Mouse (Mus musculus) hindbrain, embryonic 10.5 days (tissue): ENCODE measurements around the gene Zcchc17. TPM values are rescaled to one million over a fixed set of nuclear protein-coding genes. Genes with fewer than 3 reads are reported as not detected.

Source experiments
- DNase-seq: peaks from one replicate; pipeline ENCODE4 v3.0.0-alpha.2; 2017; ENCODE audit warnings: low spot score
- H3K27ac ChIP-seq: fragments of 300-500 bp; sonication (generic); 2 replicates; pipeline ENCODE4 v1.5.1; 2016; ENCODE audit warnings: mild to moderate bottlenecking, moderate library complexity
- H3K27me3 ChIP-seq: fragments of 300-500 bp; sonication (generic); 2 replicates; pipeline ENCODE4 v1.6.1; 2016; ENCODE audit warnings: mild to moderate bottlenecking; ENCODE audit not compliant: poor library complexity, insufficient read depth, severe bottlenecking
- H3K36me3 ChIP-seq: fragments of 300-500 bp; sonication (generic); 2 replicates; pipeline ENCODE4 v1.6.1; 2016; ENCODE audit warnings: mild to moderate bottlenecking, moderate library complexity
- H3K4me1 ChIP-seq: fragments of 300-500 bp; sonication (generic); replicated peaks from 2 replicates; pipeline ENCODE4 v1.6.1; 2016; ENCODE audit warnings: mild to moderate bottlenecking
- H3K4me3 ChIP-seq: fragments of 300-500 bp; sonication (generic); 2 replicates; pipeline ENCODE4 v1.5.1; 2016; ENCODE audit warnings: mild to moderate bottlenecking, moderate library complexity
- H3K9me3 ChIP-seq: fragments of 300-500 bp; sonication (generic); 2 replicates; pipeline ENCODE4 v1.6.1; 2016; ENCODE audit warnings: mild to moderate bottlenecking, moderate library complexity
- WGBS: fragments of 180-500 bp; shearing (Covaris S2); methylation state at CpG from one replicate; pipeline ENCODE4 v1.1.7; 2016; 5-methylcytosine and 5-hydroxymethylcytosine counted together
- polyA plus RNA-seq: library from polyadenylated mRNA; unstranded; fragments of >200 nt; fragmentation: Nextera tagmentation; extraction: Ambion mirVana; gene quantifications from 2 replicates; pipeline ENCODE4 v1.2.1, GENCODE M21; 2016

Zcchc17 gene
- polyA plus RNA-seq, 1 experiment from 2014 or later: 70.8 TPM

GRCm38 (mm10) chr4:130274346-130275015 is 85.3 kb downstream of the Zcchc17 start:
- H3K27me3 ChIP-seq: peaks cover 65% of the 10 kb centered on the region
- H3K36me3 ChIP-seq: peaks cover 4% of the 10 kb centered on the region; the same call in 1 of the 2 replicates
- H3K4me1 ChIP-seq: peaks cover 46% of the 10 kb centered on the region
- peak overlapping the region; percentile 96 for H3K27ac ChIP-seq
- no peaks in the 10 kb centered on the region for H3K9me3 ChIP-seq
- H3K4me3 ChIP-seq: peak overlapping the region; percentile 70
- peak; percentile 83 for DNase-seq
- 0% methylated on average over 29 of the region's 29 CpGs for WGBS

- WGBS: 8% methylated on average over 12 of the region's 12 CpGs
- Histone ChIP-seq H3K4me3 (peak overlapping the region; percentile 70), H3K9me3 (no peaks in the 10 kb centered on the region), H3K27me3 (peaks cover 65% of the 10 kb centered on the region), H3K4me1 (peaks cover 46% of the 10 kb centered on the region), H3K27ac (peak overlapping the region; percentile 96), H3K36me3 (peaks cover 4% of the 10 kb centered on the region; the same call in 1 of the 2 replicates)
- DNase-seq: no peak
These were observed 85.9 kb downstream of the Zcchc17 start for GRCm38 (mm10) chr4:130273698-130274345.

- Histone ChIP-seq H3K4me3 (no peak overlapping the region), H3K27me3 (peaks cover 41% of the 10 kb centered on the region), H3K36me3 (peaks cover 4% of the 10 kb centered on the region; the same call in 1 of the 2 replicates), H3K4me1 (peaks cover 54% of the 10 kb centered on the region), H3K27ac (no peak overlapping the region), H3K9me3 (no peaks in the 10 kb centered on the region)
- DNase-seq: no peak
- WGBS: 86% methylated on average over 6 of the region's 6 CpGs
These were observed 89.0 kb downstream of the Zcchc17 start for GRCm38 (mm10) chr4:130270611-130271347.

- Histone ChIP-seq H3K9me3 (no peaks in the 10 kb centered on the region), H3K4me1 (peaks cover 54% of the 10 kb centered on the region), H3K27ac (no peak overlapping the region), H3K36me3 (peaks cover 4% of the 10 kb centered on the region; the same call in 1 of the 2 replicates), H3K27me3 (peaks cover 35% of the 10 kb centered on the region), H3K4me3 (no peak overlapping the region)
- WGBS: 88% methylated on average over 8 of the region's 8 CpGs
- DNase-seq: no peak
These were observed 89.7 kb downstream of the Zcchc17 start for GRCm38 (mm10) chr4:130270089-130270488.

DNA sequence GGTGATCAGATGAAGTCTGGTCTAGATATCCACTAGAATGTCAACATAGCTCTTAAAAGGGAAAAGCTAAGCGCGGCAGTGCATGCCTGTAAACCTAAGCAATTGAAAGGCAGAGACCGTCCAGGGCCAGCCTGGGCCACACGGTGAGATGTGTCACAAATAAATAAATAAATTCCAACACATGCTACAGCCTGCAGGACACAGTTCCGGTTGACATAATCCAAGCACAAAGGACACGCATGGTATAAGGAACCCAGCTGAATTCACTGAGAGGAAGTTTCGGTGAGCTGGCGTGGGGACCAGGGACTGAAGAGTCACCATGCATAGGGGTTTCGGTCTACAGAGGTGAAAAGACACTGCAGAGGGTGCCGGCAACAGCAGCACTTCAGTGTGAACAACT is 91.0 kb downstream of the Zcchc17 start:
- Histone ChIP-seq H3K27me3 (peaks cover 29% of the 10 kb centered on the region), H3K36me3 (peaks cover 9% of the 10 kb centered on the region; the same call in 1 of the 2 replicates), H3K4me1 (peaks cover 54% of the 10 kb centered on the region), H3K4me3 (no peak overlapping the region), H3K27ac (no peak overlapping the region), H3K9me3 (no peaks in the 10 kb centered on the region)
- no peak for DNase-seq
- WGBS: 89% methylated on average over 10 of the region's 10 CpGs

GRCm38 (mm10) chr4:130267069-130267468 is 92.7 kb downstream of the Zcchc17 start:
- Histone ChIP-seq H3K4me3 (no peak overlapping the region), H3K27me3 (peaks cover 24% of the 10 kb centered on the region), H3K36me3 (peaks cover 25% of the 10 kb centered on the region), H3K9me3 (no peaks in the 10 kb centered on the region), H3K4me1 (peaks cover 49% of the 10 kb centered on the region), H3K27ac (peak overlapping the region; percentile 46; the same call in 1 of the 2 replicates)
- WGBS: 85% methylated on average over 7 of the region's 7 CpGs
- DNase-seq: no peak

GRCm38 (mm10) chr4:130266601-130267000 is 93.1 kb downstream of the Zcchc17 start:
- H3K4me1 ChIP-seq: peaks cover 49% of the 10 kb centered on the region
- H3K27ac ChIP-seq: no peak overlapping the region
- no peak overlapping the region for H3K4me3 ChIP-seq
- no peaks in the 10 kb centered on the region for H3K9me3 ChIP-seq
- WGBS: 64% methylated on average over 9 of the region's 9 CpGs
- H3K36me3 ChIP-seq: peaks cover 30% of the 10 kb centered on the region
- H3K27me3 ChIP-seq: peaks cover 24% of the 10 kb centered on the region
- DNase-seq: no peak

Other genes starting within 250 kb of the Zcchc17 start
- 0.81 and 0.85 TPM in 2 replicates for gene Hcrtr1, start 220.6 kb downstream of the Zcchc17 start, polyA plus RNA-seq
- gene Tinagl1, start 184.8 kb downstream of the Zcchc17 start, polyA plus RNA-seq: 11.6 and 15.1 TPM in 2 replicates
- gene Gm853, start 137.5 kb downstream of the Zcchc17 start, polyA plus RNA-seq: 0.84 TPM in 1 of 2 replicates, not detected in the other
- 53.1 and 65.7 TPM in 2 replicates for gene Serinc2, start 80.7 kb downstream of the Zcchc17 start, polyA plus RNA-seq
- gene Fabp3, start 51.3 kb downstream of the Zcchc17 start, polyA plus RNA-seq: 12.3 and 33.1 TPM in 2 replicates
- not detected in 2 replicates for gene Gm10570, start 51.3 kb downstream of the Zcchc17 start, polyA plus RNA-seq
- 204 and 221 TPM in 2 replicates for gene Snrnp40, start 189 bp upstream of the Zcchc17 start, polyA plus RNA-seq
- gene Nkain1, start 214.2 kb upstream of the Zcchc17 start, polyA plus RNA-seq: 5.9 and 14.4 TPM in 2 replicates